Mouse (Mus musculus): ENCODE measurements around the gene Trmu. TPM values are rescaled to one million over a fixed set of nuclear protein-coding genes. Genes with fewer than 3 reads are reported as not detected.
"Not testable (repeated sequence)": the region's sequence is repeated elsewhere in the genome, so short reads cannot be mapped to it uniquely, and the experiment has no call there.

The Trmu gene
- total RNA-seq (2021): 10 to 100 TPM; 17.3 to 21.0 TPM

- DNase-seq: peak; percentile 84 to 90
- intact Hi-C loops (cut with DNase I): no loop called here
Measured at GRCm38 (mm10) chr15:85878848-85879497, at the start of gene Trmu. Gene Trmu (plus strand): TSS chr15:85879312.

- intact Hi-C loops (cut with DNase I): no loop called here
Measured at GRCm38 (mm10) chr15:85829470-85829869, 49.6 kb upstream of the Trmu start.

GRCm38 (mm10) chr15:85831954-85832590 is 47.0 kb upstream of the Trmu start, which contains the start of gene Ttc38:
Gene Ttc38 (plus strand): TSS chr15:85832306.
- intact Hi-C loops (cut with DNase I): no loop called here
- peak; percentile 82 to 85 for DNase-seq

More at GRCm38 (mm10) chr15:85829470-85829869, 49.6 kb upstream of the Trmu start:
- DNase-seq: no peak

GRCm38 (mm10) chr15:85832599-85832998 is 46.5 kb upstream of the Trmu start:
- DNase-seq: no peak
- intact Hi-C loops (cut with DNase I): no loop called here

GRCm38 (mm10) chr15:85835335-85835734 is 43.8 kb upstream of the Trmu start:
- intact Hi-C loops (cut with DNase I): no loop called here
- DNase-seq: no peak

GRCm38 (mm10) chr15:85836887-85837286 is 42.2 kb upstream of the Trmu start:
- DNase-seq: no peak
- intact Hi-C loops (cut with DNase I): no loop called here

DNA sequence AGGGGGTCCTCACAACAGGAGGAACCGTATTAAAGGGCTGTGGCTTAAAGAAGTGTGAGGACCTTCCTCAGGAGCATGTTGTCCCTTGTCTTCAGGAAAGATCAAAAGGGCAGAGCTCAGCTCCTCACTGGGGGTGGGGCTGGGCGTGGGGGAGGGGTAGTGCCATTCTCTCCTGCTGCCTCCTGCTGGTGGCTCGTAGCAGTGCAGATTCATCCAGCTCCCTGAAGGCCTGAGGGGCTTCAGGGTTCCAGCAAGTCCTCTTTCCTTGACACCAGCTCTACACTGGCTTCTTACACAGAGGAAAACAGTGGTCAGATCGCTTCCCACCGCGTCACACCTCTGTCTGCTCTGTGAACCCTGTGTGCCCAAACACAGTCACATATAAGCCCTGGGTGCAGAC is 38.1 kb upstream of the Trmu start:
- intact Hi-C loops (cut with DNase I): loop anchor here (1.0 kb wide), 1 partner anchor 125 kb away; no protein-coding TSS in a partner anchor
- DNase-seq: peak; percentile 25 to 28

DNA sequence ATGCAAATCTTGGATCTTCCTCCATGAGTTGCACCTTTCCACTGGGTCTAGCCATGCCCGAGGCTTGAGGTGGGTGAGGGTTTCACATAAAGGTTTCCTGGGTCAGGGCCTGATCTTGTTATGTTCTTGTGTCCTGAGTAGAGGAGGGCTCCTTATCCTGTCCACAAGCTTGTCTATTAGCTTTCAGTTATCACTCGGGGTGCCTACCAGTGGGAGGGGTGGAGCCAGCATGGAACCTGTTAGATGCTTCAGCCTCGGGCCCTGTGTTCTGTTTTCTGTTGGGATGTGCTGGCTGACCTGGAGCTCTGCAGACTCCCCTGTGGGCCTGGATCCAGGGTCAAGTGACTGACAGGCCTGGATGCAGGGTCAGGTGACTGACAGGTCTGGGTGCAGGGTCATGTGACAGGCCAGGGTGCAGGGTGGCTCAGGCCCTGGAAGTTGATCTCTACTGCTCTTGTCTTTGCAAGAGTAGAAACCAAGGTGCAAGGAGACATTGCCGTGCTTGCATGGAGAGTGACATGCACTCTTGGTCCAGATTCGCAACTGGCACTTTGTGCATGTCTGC is 37.2 kb upstream of the Trmu start:
- intact Hi-C loops (cut with DNase I): loop anchor here (1.0 kb wide), 1 partner anchor 126 kb away; no protein-coding TSS in a partner anchor
- DNase-seq: no peak

- DNase-seq: no peak
- intact Hi-C loops (cut with DNase I): no loop called here
Measured at GRCm38 (mm10) chr15:85845071-85845470, 34.0 kb upstream of the Trmu start.

DNA sequence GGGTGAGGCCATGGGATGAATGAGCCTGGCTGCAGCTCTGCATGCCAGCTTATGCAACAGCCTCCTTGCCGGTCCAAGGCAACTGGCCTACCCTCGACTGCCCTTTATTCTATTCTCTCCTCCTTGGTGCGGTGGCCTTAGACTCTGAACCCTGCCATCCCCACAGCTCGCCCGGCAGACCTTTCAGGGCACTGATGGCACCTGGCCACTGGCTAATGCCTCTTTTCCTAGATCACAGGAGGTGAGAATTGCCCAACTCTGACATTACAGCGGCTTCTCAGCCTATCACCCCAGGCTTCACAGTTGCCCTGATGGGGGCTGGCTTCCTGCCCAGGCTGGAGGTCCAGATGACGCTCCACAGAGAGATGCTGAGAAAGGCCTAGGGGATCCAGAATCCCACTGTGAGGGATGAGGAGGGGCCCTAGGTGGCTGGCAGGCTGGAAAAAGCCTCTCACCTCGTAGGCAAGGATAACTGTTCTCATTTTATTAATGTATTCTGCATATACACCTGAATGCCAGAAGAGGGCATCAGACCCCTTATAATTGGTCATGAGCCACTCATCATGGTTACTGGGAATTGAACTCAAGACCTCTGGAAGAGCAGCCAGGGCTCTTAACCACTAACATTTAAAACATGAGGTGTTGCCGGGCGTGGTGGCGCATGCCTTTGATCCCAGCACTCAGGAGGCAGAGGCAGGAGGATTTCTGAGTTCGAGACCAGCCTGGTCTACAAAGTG is 27.3 kb upstream of the Trmu start:
- intact Hi-C loops (cut with DNase I): no loop called here
- no peak for DNase-seq

DNA sequence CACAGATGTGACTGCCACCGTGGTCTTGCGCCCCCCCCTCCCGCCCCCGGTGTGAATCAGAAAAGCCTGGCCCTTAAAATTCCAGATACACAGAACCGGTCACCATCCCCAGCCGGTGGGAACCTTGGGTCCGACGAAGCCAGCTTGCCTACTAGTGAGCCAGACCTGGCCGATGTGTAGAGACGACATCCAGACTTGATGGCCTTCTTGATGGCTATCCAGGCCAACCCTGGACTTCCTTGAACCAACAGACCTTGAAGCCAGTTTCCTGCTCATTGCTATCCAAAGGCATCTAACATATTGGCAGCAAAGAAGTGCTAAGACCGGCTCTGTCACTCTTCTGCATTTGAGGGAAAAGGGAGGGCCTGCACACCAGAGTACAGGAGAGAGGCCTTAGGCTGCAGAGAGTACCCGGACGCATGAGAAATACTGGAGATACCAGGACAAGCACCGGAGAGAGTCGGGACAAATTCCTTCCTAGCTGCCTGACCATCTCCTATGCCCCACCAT is 20.1 kb upstream of the Trmu start:
- DNase-seq: no peak
- intact Hi-C loops (cut with DNase I): loop anchor here (2.0 kb wide), 1 partner anchor 48 kb away; the partner anchor contains the start of gene Cdpf1

- peak; percentile 91 to 93 for DNase-seq
- intact Hi-C loops (cut with DNase I): loop anchor here (2.0 kb wide), 1 partner anchor 49 kb away; the partner anchor contains the start of gene Cdpf1
Measured at GRCm38 (mm10) chr15:85859490-85860031, 19.6 kb upstream of the Trmu start, which contains the start of gene Gtse1. Gene Gtse1 (plus strand): TSS chr15:85859745.

- DNase-seq: not testable (repeated sequence)
- intact Hi-C loops (cut with DNase I): loop anchor here (5.0 kb wide), 1 partner anchor 269 kb away; no protein-coding TSS in a partner anchor
Measured at GRCm38 (mm10) chr15:85865913-85866312, 13.2 kb upstream of the Trmu start.

GRCm38 (mm10) chr15:85867696-85868095 is 11.4 kb upstream of the Trmu start:
- DNase-seq: peak; percentile 68
- intact Hi-C loops (cut with DNase I): loop anchor here (1.0 to 5.0 kb wide), 2 partner anchors 151 to 270 kb away; no protein-coding TSS in a partner anchor

DNA sequence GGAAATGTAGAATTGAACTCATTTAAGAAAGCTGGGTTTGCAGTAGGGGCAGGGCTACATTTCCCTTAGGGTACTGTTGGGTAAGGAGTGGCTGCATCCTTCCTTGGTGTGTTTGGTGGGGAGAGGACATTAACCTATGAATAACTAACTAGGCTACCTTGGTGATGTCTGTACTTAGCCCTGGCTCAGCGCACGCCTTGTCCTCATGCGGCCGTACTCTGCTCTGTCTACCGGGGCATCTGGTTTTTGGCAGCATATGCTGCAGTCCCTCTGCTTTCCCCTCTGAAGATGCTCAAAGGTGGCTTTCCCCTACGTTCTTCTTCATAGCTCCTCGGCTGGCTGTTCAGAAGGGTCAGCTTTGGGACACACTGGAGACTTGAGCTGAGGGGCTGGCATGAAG is 1.8 kb upstream of the Trmu start:
- DNase-seq: no peak
- intact Hi-C loops (cut with DNase I): no loop called here

GRCm38 (mm10) chr15:85879498-85879895 is 385 bp downstream of the Trmu start:
- intact Hi-C loops (cut with DNase I): no loop called here
- no peak for DNase-seq

- no peak for DNase-seq
- intact Hi-C loops (cut with DNase I): no loop called here
Measured at GRCm38 (mm10) chr15:85885606-85886005, 6.5 kb downstream of the Trmu start.

- DNase-seq: no peak
- intact Hi-C loops (cut with DNase I): no loop called here
Measured at GRCm38 (mm10) chr15:85889235-85889634, 10.1 kb downstream of the Trmu start.

DNA sequence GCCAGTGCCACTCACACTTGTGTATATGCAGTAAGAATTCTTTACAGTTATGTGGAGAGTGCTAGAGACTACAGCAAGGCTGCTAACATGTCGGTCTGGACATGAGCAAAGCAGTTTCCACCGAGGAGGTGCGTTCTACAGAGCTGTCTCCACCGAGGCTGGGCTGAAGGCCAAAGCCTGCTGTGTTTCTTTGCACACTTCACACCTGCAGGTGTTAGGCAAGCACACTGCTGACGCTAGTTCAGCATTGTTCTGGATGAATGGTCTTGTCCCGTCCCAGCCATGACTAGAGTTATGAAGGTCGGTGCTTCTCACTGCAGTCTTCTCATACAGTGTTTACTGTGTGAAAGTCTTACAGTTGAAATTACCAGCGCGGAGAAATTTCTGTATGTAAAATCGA is 12.9 kb downstream of the Trmu start:
- intact Hi-C loops (cut with DNase I): loop anchor here (10.0 kb wide), 1 partner anchor 343 kb away; no protein-coding TSS in a partner anchor
- DNase-seq: no peak

DNA sequence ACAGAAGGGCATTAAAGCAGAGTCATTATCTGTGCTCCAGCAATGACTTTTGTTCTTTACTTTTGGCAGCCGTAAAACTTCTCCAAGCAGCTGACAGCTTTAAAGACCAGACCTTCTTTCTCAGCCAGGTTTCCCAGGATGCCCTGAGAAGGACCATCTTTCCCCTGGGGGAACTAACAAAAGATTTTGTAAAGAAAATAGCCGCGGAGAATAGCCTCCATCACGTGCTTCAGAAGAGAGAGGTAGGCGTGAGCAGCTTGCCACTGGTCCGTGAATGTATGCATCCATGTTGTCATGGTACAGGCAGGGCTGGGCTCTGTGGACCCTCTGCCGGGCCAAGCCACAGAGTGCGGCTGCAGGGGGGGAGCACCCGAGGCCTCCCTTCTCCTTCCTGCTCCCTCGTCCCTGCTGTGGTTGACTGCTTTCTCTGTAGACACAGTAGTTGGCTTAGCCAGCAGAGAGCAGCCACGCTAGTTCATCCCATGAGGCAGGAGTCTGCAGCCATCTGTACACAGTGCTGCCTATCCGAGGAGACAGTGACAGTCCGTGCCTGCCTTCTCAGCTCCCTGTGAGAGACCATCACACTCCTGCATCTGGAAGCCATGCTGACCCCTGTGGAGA is 13.5 kb downstream of the Trmu start:
- DNase-seq: no peak
- intact Hi-C loops (cut with DNase I): loop anchor here (10.0 kb wide), 1 partner anchor 342 kb away; no protein-coding TSS in a partner anchor
